Mouse (Mus musculus) mature B cell (primary cell): ENCODE measurements around the gene B9d1.

Source experiments
- in situ Hi-C: fragments of 300-500 bp; cut with MboI; formaldehyde crosslinking; loops from 2 replicates; pipeline ENCODE4 v1.14.3; 2019

B9d1 gene

GRCm38 (mm10) chr11:61504713-61505257 lies at the start of gene B9d1:
B9d1 (plus strand) TSS chr11:61505144.
- in situ Hi-C loops, result no loop called here

- in situ Hi-C loops, result no loop called here
Measured at GRCm38 (mm10) chr11:61464071-61464470, 40.9 kb upstream of the B9d1 start.

- in situ Hi-C loops, result no loop called here
Measured at GRCm38 (mm10) chr11:61465422-61465821, 39.5 kb upstream of the B9d1 start.

DNA sequence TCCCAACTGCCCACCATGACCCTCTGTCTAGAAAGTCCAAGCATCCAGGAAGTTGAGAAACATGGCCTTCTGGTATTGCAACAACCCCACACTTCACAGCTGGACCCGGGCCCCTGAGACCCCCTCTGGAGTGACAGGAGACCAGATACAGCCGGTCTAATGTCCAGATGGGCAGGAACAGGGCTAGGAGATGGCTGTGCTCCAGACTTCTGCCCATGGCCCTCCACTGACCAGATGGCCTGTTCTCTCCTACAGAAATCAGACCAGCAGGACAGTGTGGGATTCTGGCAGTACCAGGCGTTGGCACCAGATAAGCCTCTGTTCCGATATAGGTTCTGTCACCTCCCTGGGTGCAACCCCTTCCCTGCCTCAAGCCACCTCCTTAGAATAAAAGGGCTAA lies 36.4 kb upstream of the B9d1 start:
- in situ Hi-C loops, result no loop called here

DNA sequence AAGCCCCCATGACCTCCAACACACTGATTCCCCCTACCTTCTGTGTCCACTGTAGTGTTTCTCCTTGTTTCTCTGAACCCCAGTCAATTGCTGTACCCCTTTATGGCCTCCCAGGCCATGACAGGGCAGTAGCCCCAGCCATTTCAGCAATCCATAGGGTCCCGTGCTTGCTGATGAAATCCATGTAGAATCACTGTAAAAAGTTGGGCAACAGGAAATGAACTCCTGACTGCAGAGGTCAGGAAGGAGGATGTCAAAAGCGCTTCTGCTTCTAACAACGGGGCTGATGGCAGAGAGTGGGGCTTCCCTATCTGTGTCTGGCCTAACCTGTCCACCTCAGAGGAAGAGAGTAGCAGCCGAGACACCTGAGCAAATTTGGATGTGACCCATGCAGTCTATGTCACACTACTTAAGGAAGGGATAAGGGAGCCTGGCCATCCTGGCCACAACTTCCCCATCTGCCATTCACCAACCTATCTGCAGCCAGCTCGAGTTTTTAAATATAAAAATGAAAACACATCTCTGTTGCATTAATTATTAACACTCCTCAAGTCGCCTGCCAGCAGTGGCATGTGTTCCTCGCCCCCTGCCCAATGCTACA lies 35.5 kb upstream of the B9d1 start:
- in situ Hi-C loops, result no loop called here

- in situ Hi-C loops, result no loop called here
Measured at GRCm38 (mm10) chr11:61470880-61471279, 34.1 kb upstream of the B9d1 start.

DNA sequence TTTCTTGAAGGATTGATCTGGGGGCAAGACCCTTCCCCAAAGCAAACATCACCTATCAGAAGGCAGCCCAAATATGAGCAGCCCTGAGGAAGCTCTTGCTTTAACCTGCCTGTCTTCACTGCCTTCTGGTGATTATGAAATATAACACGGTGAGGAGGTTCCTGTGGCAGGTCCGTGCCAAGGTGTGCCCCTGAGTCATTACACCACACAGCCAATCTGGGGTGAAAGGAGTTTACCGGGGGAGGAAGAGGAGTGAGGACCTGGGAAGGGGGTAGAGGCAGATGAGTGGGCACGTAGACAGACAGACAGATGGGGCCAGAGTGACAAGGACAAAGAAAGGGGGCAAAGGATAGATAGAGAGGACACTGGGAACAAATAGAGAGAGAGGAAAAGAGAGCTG lies 31.3 kb upstream of the B9d1 start:
- in situ Hi-C loops, result no loop called here

- in situ Hi-C loops, result no loop called here
Measured at GRCm38 (mm10) chr11:61476786-61477382, 28.1 kb upstream of the B9d1 start.

GRCm38 (mm10) chr11:61477566-61478508 lies 27.1 kb upstream of the B9d1 start:
- in situ Hi-C loops, result no loop called here

GRCm38 (mm10) chr11:61478788-61479187 lies 26.2 kb upstream of the B9d1 start:
- in situ Hi-C loops, result no loop called here

DNA sequence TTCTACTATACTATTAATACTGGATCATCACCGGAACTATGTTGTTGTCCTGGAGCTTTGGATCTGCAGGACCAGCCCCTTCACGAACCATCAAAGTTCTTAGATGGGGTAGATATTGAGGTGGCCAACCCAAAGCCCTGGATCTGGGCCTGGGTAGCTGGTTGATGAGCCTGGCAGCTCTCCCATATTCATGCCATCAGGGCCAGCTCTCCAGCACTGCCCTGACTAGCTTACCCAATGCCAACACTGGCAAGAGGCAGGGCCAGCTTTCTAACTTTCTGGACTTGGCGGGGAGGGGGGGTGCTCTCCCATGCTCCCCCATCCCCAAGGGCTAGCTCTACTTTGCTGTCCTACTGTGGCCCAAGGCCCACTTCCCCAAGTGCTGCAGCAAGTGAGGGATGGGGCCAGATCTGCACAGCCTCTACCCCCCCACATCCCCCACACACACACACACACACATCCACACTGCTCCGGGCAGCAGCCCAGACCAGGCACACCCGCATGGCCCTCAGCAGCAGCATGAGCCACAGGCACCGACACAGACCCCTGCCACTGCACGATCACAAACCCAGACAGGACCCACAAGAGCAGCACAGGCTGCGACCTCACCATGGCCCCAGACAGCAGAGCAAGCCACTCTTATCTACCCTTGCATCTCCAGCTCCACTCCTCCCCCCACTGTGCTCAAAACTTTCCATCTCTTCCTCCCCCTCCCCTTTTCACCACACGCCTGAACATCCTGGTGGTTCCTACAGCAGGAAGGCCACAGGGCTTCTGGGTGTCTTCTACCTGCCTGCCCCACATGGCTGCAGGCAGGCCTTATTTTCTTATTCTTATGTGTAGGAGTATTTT lies 23.5 kb upstream of the B9d1 start:
- in situ Hi-C loops, result no loop called here

GRCm38 (mm10) chr11:61483226-61483845 lies 21.6 kb upstream of the B9d1 start:
- in situ Hi-C loops, result no loop called here

DNA sequence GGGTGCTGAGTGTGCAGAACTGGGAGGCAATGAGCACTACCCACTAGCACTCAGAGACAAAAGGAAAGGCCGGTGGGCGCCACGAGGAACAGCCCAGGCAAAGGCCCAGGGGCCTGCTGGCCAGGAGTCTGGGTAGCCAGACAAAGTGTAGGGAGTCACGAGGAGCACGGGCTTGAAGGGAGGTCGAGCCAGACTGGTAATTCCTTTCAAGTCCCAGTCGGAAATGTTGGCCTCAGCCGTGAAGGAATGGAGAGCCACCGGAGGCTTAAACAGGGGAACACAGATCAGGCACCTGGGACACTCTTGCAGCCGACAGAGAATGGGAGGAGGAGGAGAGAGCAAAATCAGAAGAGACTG lies 20.7 kb upstream of the B9d1 start:
- in situ Hi-C loops, result no loop called here

DNA sequence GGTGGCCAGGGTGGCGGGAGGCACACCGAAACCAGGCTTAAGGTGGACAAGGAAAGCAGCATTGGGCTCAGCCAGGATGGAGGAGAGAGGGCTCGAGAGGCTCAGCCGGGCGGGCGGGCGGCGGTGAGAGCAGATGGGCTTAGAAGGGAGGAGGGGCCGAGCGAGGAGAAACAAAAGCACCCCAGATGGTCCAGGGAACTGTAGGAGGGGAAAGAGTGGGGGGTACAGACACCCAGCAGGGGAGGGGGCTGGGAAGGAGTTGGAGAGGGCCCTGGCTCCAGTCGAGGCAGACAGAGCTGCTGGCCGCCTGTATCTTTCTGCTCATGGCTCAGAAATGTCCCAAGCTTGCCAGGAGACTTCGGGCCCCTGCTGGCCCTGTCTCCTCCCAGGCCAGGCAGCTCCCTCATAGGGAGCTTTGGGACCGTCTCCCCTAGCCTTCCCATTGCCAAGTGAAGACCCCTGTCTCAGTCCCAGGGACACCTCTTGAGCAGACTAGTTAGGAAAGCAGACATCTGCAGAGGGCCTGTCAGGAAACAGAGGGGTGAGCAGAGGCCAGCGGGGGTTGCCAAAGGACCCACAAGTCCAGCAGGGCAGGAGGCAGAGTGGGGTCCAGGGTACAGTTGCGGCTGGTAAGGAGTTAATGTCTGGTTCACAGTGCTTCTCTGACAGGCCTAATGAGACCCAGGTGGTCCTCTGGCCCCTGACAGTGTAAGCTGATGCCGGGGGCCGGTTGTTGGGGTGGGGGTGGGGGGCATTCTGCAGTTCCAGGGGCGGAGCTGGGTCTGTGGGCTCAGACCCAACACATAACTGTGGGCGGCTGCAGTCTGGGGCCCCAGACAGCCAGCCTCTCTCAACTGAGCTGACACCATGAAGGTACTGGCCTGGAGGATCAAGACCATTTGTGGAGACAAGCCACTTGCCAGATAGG lies 20.1 kb upstream of the B9d1 start, which contains the start of gene Mfap4:
Gene Mfap4 (plus strand): TSS at position 819 of the 928 bp plus-strand sequence.
- in situ Hi-C loops, result no loop called here

GRCm38 (mm10) chr11:61485541-61486457 lies 19.1 kb upstream of the B9d1 start:
- in situ Hi-C loops, result no loop called here

DNA sequence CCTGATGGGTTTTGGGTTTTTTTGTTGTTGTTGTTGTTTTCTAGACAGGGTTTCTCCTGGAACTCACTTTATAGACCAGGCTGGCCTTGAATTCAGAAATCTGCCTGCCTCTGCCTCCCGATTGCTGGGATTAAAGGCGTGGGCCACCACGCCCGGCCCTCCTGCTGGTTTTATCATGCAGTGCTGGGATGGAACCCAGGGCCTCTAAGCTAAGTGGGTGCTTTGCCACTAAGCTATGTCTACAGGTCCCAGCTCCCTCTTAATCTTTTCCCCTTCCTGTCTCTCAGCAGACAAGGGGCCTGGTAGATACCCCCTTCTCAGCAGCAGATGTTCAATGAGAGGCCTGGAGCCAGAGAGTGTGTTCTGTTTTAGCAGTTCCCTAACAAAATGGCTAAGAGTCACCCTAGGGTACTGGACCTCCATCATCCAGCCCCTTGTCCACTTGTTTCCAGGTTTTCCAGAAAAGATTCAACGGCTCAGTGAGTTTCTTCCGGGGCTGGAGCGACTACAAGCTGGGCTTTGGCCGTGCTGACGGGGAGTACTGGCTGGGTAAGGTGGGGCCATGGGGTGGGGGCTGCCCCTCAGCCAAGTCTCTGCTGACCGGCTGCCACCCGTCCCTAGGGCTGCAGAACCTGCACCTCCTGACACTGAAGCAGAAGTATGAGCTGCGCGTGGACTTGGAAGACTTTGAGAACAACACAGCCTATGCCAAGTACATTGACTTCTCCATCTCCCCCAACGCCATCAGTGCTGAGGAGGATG lies 18.3 kb upstream of the B9d1 start:
- in situ Hi-C loops, result no loop called here

DNA sequence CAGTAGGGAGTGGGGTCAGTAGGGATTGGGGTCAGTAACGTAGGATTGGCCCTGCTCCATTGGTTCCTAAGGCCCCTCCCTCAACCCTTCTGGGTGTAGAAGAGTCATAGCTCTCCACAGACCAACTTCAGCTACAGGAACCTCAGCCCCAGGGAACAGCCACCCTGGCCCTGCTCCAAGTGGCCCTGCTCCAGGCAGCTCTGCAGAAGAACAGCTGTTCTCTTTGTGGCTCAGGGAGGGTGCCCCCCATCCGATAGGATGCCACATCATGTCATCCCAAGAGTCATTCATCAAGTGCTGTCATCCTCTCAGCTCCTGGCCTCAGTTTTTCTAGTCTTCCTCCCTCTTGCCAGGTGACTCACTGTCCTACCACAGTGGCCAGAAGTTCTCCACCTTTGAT lies 17.5 kb upstream of the B9d1 start:
- in situ Hi-C loops, result no loop called here

- in situ Hi-C loops, result no loop called here
Measured at GRCm38 (mm10) chr11:61487936-61488335, 17.0 kb upstream of the B9d1 start.
